Mouse (Mus musculus) retina, adult 2 months (tissue): Measurements from ENCODE around the gene 4932438H23Rik.

Experiments
- DNase-seq: peaks from one replicate; pipeline ENCODE4 v3.0.0-alpha.2; 2012; ENCODE audit warnings: low read depth, low spot score

Gene 4932438H23Rik

DNA sequence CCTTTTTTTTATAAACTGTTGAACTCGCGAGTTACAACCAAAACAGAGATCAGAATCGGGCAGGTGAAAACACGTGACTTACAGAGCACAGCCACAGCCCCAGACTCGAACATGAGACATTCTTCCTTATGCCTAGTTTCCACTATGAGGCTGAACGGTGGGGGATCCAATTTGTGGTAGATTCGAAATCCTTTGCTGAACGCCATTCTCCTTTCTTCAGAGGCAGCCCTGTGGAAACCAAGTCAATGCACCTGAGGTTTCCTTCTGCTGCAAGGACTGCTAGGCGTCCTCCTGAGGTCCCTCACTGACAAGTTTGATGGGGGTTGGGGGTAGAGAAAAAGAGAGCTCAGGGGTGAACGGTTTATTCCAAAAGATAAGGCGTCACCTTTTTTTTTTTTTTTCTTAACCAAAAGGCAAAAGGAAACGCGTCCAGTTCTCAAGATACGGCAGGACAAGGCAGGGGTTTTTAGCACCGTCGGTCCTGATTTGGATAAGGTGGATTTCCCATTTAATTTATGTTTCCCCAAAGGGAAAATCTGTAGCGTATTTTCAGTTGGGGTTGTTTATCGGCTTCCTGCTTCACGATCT lies 84.9 kb downstream of the 4932438H23Rik start:
- DNase-seq: no peak

GRCm38 (mm10) chr16:91004915-91005538 lies 89.9 kb downstream of the 4932438H23Rik start:
- DNase-seq: no peak
